Mouse (Mus musculus) large intestine, adult 2 months (tissue): ENCODE measurements around the gene Armc12. TPM values are rescaled to one million over a fixed set of nuclear protein-coding genes. Genes with fewer than 3 reads are reported as not detected.
"Not testable (repeated sequence)": the region's sequence is repeated elsewhere in the genome, so short reads cannot be mapped to it uniquely, and the experiment has no call there.

Experiments used
- DNase-seq: peaks from one replicate; pipeline ENCODE4 v3.0.0-alpha.2; 2012; ENCODE audit warnings: low read depth, low spot score
- WGBS: fragments of 180-500 bp; shearing (Covaris S2); methylation state at CpG from one replicate; pipeline ENCODE4 v1.1.7; 2018; 5-methylcytosine and 5-hydroxymethylcytosine counted together
- polyA plus RNA-seq: library from polyadenylated mRNA; depleted of rRNA; stranded (reverse); fragments of >200 nt; gene quantifications from 2 replicates; pipeline ENCODE4 v1.2.3, GENCODE M21; 2012

Gene Armc12
- polyA plus RNA-seq, 1 experiment, result not detected

GRCm38 (mm10) chr17:28524831-28525430, 5.7 kb upstream of the Armc12 start:
- no peak for DNase-seq
- 54% methylated on average over 4 of the region's 4 CpGs for WGBS

GRCm38 (mm10) chr17:28527184-28528042, 3.2 kb upstream of the Armc12 start:
- no peak for DNase-seq
- 25% methylated on average over 12 of the region's 12 CpGs for WGBS

- no peak for DNase-seq
Measured at GRCm38 (mm10) chr17:28528043-28528351, 2.6 kb upstream of the Armc12 start.

GRCm38 (mm10) chr17:28529116-28529515, 1.5 kb upstream of the Armc12 start:
- DNase-seq, result no peak
- 70% methylated on average over 4 of the region's 4 CpGs for WGBS

More at GRCm38 (mm10) chr17:28528043-28528351, 2.6 kb upstream of the Armc12 start:
- WGBS, result 1% methylated on average over 6 of the region's 6 CpGs

- WGBS, result 27% methylated on average over 18 of the region's 18 CpGs
- DNase-seq, result no peak
Measured at GRCm38 (mm10) chr17:28531946-28532345, 1.3 kb downstream of the Armc12 start.

- WGBS, result 88% methylated on average over 7 of the region's 7 CpGs
- DNase-seq, result no peak
Measured at GRCm38 (mm10) chr17:28532557-28532956, 2.0 kb downstream of the Armc12 start.

GRCm38 (mm10) chr17:28533327-28533726, 2.7 kb downstream of the Armc12 start:
- no peak for DNase-seq
- WGBS, result 92% methylated on average over 13 of the region's 13 CpGs

GRCm38 (mm10) chr17:28537881-28538280, 7.3 kb downstream of the Armc12 start:
- WGBS, result 58% methylated on average over 12 of the region's 12 CpGs
- DNase-seq, result no peak

- DNase-seq, result no peak
- WGBS, result 67% methylated on average over 1 of the region's 1 CpGs
Measured at GRCm38 (mm10) chr17:28546925-28547324, 16.3 kb downstream of the Armc12 start.

- 56% methylated on average over 11 of the region's 11 CpGs for WGBS
- no peak for DNase-seq
Measured at GRCm38 (mm10) chr17:28548550-28548949, 17.9 kb downstream of the Armc12 start.

GRCm38 (mm10) chr17:28549111-28549510, 18.5 kb downstream of the Armc12 start, which contains the start of gene Clpsl2:
Gene Clpsl2 (plus strand): TSS chr17:28549411.
- DNase-seq, result no peak
- 81% methylated on average over 14 of the region's 14 CpGs for WGBS

GRCm38 (mm10) chr17:28553040-28553793, 22.6 kb downstream of the Armc12 start:
- WGBS, result 12% methylated on average over 14 of the region's 14 CpGs
- DNase-seq, result no peak

GRCm38 (mm10) chr17:28554021-28554420, 23.4 kb downstream of the Armc12 start:
- not testable (repeated sequence) for DNase-seq
- WGBS, result 93% methylated on average over 4 of the region's 4 CpGs

- DNase-seq, result peak; percentile 73
Measured at GRCm38 (mm10) chr17:28556635-28557396, 26.2 kb downstream of the Armc12 start.

GRCm38 (mm10) chr17:28557772-28558171, 27.2 kb downstream of the Armc12 start:
- WGBS, result 59% methylated on average over 6 of the region's 6 CpGs

More at GRCm38 (mm10) chr17:28556635-28557396, 26.2 kb downstream of the Armc12 start:
- 32% methylated on average over 6 of the region's 6 CpGs for WGBS

GRCm38 (mm10) chr17:28560598-28560997, 30.0 kb downstream of the Armc12 start, which contains the start of gene Clps:
Gene Clps (minus strand): TSS chr17:28560766.
- DNase-seq, result no peak
- 69% methylated on average over 4 of the region's 4 CpGs for WGBS

More at GRCm38 (mm10) chr17:28557772-28558171, 27.2 kb downstream of the Armc12 start:
- no peak for DNase-seq

GRCm38 (mm10) chr17:28561613-28562012, 31.0 kb downstream of the Armc12 start:
- WGBS, result 20% methylated on average over 7 of the region's 7 CpGs
- no peak for DNase-seq

- no peak for DNase-seq
Measured at GRCm38 (mm10) chr17:28565181-28565580, 34.6 kb downstream of the Armc12 start.

GRCm38 (mm10) chr17:28567541-28567940, 36.9 kb downstream of the Armc12 start:
- DNase-seq, result no peak
- 56% methylated on average over 3 of the region's 3 CpGs for WGBS
